Mouse (Mus musculus): ENCODE measurements around the gene Senp1. TPM values are rescaled to one million over a fixed set of nuclear protein-coding genes. Genes with fewer than 3 reads are reported as not detected.

Senp1 gene
- polyA plus RNA-seq, 1 experiment from 2014 or later = 22.1 TPM

- no peaks in the 10 kb centered on the region for H3K27me3 ChIP-seq (ENCODE audit: control insufficient read depth, insufficient read depth, low read length)
- 83% methylated on average over 10 of the region's 10 CpGs for WGBS
- peaks cover 9% of the 10 kb centered on the region; the same call in 1 of the 2 replicates for H3K36me3 ChIP-seq (ENCODE audit: control insufficient read depth, insufficient read depth, low read length)
- no peak overlapping the region for H3K4me3 ChIP-seq (ENCODE audit: low read depth, low read length)
- no peak for ATAC-seq (ENCODE audit: low read depth)
- no peaks in the 10 kb centered on the region for H3K9me3 ChIP-seq (ENCODE audit: control insufficient read depth, low read length)
- H3K27ac ChIP-seq (ENCODE audit: low read depth, low read length) = no peak overlapping the region
- peaks cover 2% of the 10 kb centered on the region for H3K4me1 ChIP-seq (ENCODE audit: control insufficient read depth, insufficient read depth, low read length)
- no peak overlapping the region for H3K4me2 ChIP-seq (ENCODE audit: low read depth, low read length)
- H3K9ac ChIP-seq (replicated peaks; ENCODE audit: low read depth, low read length) = no peak overlapping the region
Observed at GRCm38 (mm10) chr15:98114098-98114851, 20.7 kb upstream of the Senp1 start.

GRCm38 (mm10) chr15:98111791-98112190 lies 18.2 kb upstream of the Senp1 start:
- ATAC-seq (ENCODE audit: low read depth) = no peak
- WGBS = 89% methylated on average over 5 of the region's 5 CpGs

GRCm38 (mm10) chr15:98108297-98109152 lies 15.0 kb upstream of the Senp1 start:
- peak overlapping the region; percentile 74 for H3K9ac ChIP-seq (replicated peaks; ENCODE audit: low read depth, low read length)
- H3K9me3 ChIP-seq (ENCODE audit: control insufficient read depth, low read length) = no peaks in the 10 kb centered on the region
- no peaks in the 10 kb centered on the region for H3K36me3 ChIP-seq (ENCODE audit: control insufficient read depth, insufficient read depth, low read length)
- 3% methylated on average over 37 of the region's 37 CpGs for WGBS
- H3K4me1 ChIP-seq (ENCODE audit: control insufficient read depth, insufficient read depth, low read length) = peaks cover 6% of the 10 kb centered on the region
- H3K4me3 ChIP-seq (ENCODE audit: low read depth, low read length) = peak overlapping the region; percentile 54
- peak; percentile 94 for ATAC-seq (ENCODE audit: low read depth)
- H3K27me3 ChIP-seq (ENCODE audit: control insufficient read depth, insufficient read depth, low read length) = no peaks in the 10 kb centered on the region
- H3K27ac ChIP-seq (ENCODE audit: low read depth, low read length) = peak overlapping the region; percentile 74
- H3K4me2 ChIP-seq (ENCODE audit: low read depth, low read length) = peak overlapping the region; percentile 51

More at GRCm38 (mm10) chr15:98111791-98112190, 18.2 kb upstream of the Senp1 start:
- Histone ChIP-seq H3K4me1 (ENCODE audit: control insufficient read depth, insufficient read depth, low read length) (peaks cover 6% of the 10 kb centered on the region), H3K4me3 (ENCODE audit: low read depth, low read length) (no peak overlapping the region), H3K9ac (replicated peaks; ENCODE audit: low read depth, low read length) (no peak overlapping the region), H3K4me2 (ENCODE audit: low read depth, low read length) (no peak overlapping the region), H3K9me3 (ENCODE audit: control insufficient read depth, low read length) (no peaks in the 10 kb centered on the region), H3K36me3 (ENCODE audit: control insufficient read depth, insufficient read depth, low read length) (peaks cover under 1% of the 10 kb centered on the region; the same call in 1 of the 2 replicates), H3K27ac (ENCODE audit: low read depth, low read length) (no peak overlapping the region), H3K27me3 (ENCODE audit: control insufficient read depth, insufficient read depth, low read length) (no peaks in the 10 kb centered on the region)

- no peak for ATAC-seq (ENCODE audit: low read depth)
- H3K36me3 ChIP-seq (ENCODE audit: control insufficient read depth, insufficient read depth, low read length) = no peaks in the 10 kb centered on the region
- no peaks in the 10 kb centered on the region for H3K27me3 ChIP-seq (ENCODE audit: control insufficient read depth, insufficient read depth, low read length)
- H3K4me3 ChIP-seq (ENCODE audit: low read depth, low read length) = peak overlapping the region; percentile 54
- peak overlapping the region; percentile 74 for H3K27ac ChIP-seq (ENCODE audit: low read depth, low read length)
- peaks cover 6% of the 10 kb centered on the region for H3K4me1 ChIP-seq (ENCODE audit: control insufficient read depth, insufficient read depth, low read length)
- H3K4me2 ChIP-seq (ENCODE audit: low read depth, low read length) = peak overlapping the region; percentile 51
- H3K9me3 ChIP-seq (ENCODE audit: control insufficient read depth, low read length) = no peaks in the 10 kb centered on the region
- H3K9ac ChIP-seq (replicated peaks; ENCODE audit: low read depth, low read length) = peak overlapping the region; percentile 74
- WGBS = 44% methylated on average over 11 of the region's 11 CpGs
Observed at GRCm38 (mm10) chr15:98107703-98108296, 14.3 kb upstream of the Senp1 start.

- 83% methylated on average over 6 of the region's 6 CpGs for WGBS
- no peak overlapping the region for H3K27ac ChIP-seq (ENCODE audit: low read depth, low read length)
- no peaks in the 10 kb centered on the region for H3K27me3 ChIP-seq (ENCODE audit: control insufficient read depth, insufficient read depth, low read length)
- H3K9me3 ChIP-seq (ENCODE audit: control insufficient read depth, low read length) = no peaks in the 10 kb centered on the region
- H3K4me3 ChIP-seq (ENCODE audit: low read depth, low read length) = no peak overlapping the region
- H3K4me2 ChIP-seq (ENCODE audit: low read depth, low read length) = no peak overlapping the region
- ATAC-seq (ENCODE audit: low read depth) = no peak
- peaks cover 6% of the 10 kb centered on the region for H3K4me1 ChIP-seq (ENCODE audit: control insufficient read depth, insufficient read depth, low read length)
- no peak overlapping the region for H3K9ac ChIP-seq (replicated peaks; ENCODE audit: low read depth, low read length)
- no peaks in the 10 kb centered on the region for H3K36me3 ChIP-seq (ENCODE audit: control insufficient read depth, insufficient read depth, low read length)
Observed at GRCm38 (mm10) chr15:98107230-98107629, 13.7 kb upstream of the Senp1 start.

GRCm38 (mm10) chr15:98106506-98106905 lies 13.0 kb upstream of the Senp1 start:
- Histone ChIP-seq H3K36me3 (ENCODE audit: control insufficient read depth, insufficient read depth, low read length) (no peaks in the 10 kb centered on the region), H3K27me3 (ENCODE audit: control insufficient read depth, insufficient read depth, low read length) (no peaks in the 10 kb centered on the region), H3K27ac (ENCODE audit: low read depth, low read length) (no peak overlapping the region), H3K9me3 (ENCODE audit: control insufficient read depth, low read length) (no peaks in the 10 kb centered on the region), H3K9ac (replicated peaks; ENCODE audit: low read depth, low read length) (no peak overlapping the region), H3K4me2 (ENCODE audit: low read depth, low read length) (no peak overlapping the region), H3K4me1 (ENCODE audit: control insufficient read depth, insufficient read depth, low read length) (peaks cover 6% of the 10 kb centered on the region), H3K4me3 (ENCODE audit: low read depth, low read length) (no peak overlapping the region)
- WGBS = 85% methylated on average over 6 of the region's 6 CpGs
- no peak for ATAC-seq (ENCODE audit: low read depth)

GRCm38 (mm10) chr15:98102401-98102800 lies 8.9 kb upstream of the Senp1 start:
- H3K9me3 ChIP-seq (ENCODE audit: control insufficient read depth, low read length) = no peaks in the 10 kb centered on the region
- no peak overlapping the region for H3K27ac ChIP-seq (ENCODE audit: low read depth, low read length)
- WGBS = 91% methylated on average over 6 of the region's 6 CpGs
- no peak overlapping the region for H3K4me3 ChIP-seq (ENCODE audit: low read depth, low read length)
- H3K9ac ChIP-seq (replicated peaks; ENCODE audit: low read depth, low read length) = no peak overlapping the region
- H3K27me3 ChIP-seq (ENCODE audit: control insufficient read depth, insufficient read depth, low read length) = no peaks in the 10 kb centered on the region
- H3K4me1 ChIP-seq (ENCODE audit: control insufficient read depth, insufficient read depth, low read length) = no peaks in the 10 kb centered on the region
- H3K36me3 ChIP-seq (ENCODE audit: control insufficient read depth, insufficient read depth, low read length) = no peaks in the 10 kb centered on the region
- ATAC-seq (ENCODE audit: low read depth) = no peak
- no peak overlapping the region for H3K4me2 ChIP-seq (ENCODE audit: low read depth, low read length)

GRCm38 (mm10) chr15:98098519-98098918 lies 5.0 kb upstream of the Senp1 start:
- Histone ChIP-seq H3K36me3 (ENCODE audit: control insufficient read depth, insufficient read depth, low read length) (no peaks in the 10 kb centered on the region), H3K4me2 (ENCODE audit: low read depth, low read length) (no peak overlapping the region), H3K9ac (replicated peaks; ENCODE audit: low read depth, low read length) (no peak overlapping the region), H3K27me3 (ENCODE audit: control insufficient read depth, insufficient read depth, low read length) (no peaks in the 10 kb centered on the region), H3K4me3 (ENCODE audit: low read depth, low read length) (no peak overlapping the region), H3K4me1 (ENCODE audit: control insufficient read depth, insufficient read depth, low read length) (no peaks in the 10 kb centered on the region), H3K9me3 (ENCODE audit: control insufficient read depth, low read length) (no peaks in the 10 kb centered on the region), H3K27ac (ENCODE audit: low read depth, low read length) (no peak overlapping the region)
- no peak for ATAC-seq (ENCODE audit: low read depth)
- 92% methylated on average over 9 of the region's 9 CpGs for WGBS

Measured in neural tube, embryonic 14.5 days (tissue).